In the genomic region with DNA sequence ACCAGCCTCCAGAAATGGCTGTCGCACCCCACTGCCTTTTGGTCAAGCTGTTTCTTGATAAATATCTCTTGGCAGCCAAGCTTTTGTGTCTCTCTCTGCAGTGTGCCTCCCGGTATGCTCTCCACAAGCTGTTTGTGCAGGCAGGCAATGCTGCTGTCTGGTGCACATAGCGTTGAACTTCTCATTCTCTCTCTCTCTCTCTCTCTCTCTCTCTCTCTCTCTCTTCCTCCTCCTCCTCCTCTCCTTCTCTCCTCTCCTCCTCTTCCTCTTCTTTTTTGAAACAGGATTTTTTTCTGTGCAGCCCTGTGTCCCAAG, we compare ENCODE assay signal across 10 mouse cellular contexts.
DNase-seq lines count a peak whose midpoint lies in the region; ATAC-seq and TF ChIP-seq lines count a peak whose summit lies in the region.
"Had no signal": no experiment of that assay in that cellular context is flagged by ENCODE, and none has a peak within 500 bp of the region (broad histone marks: within the 10 kb centered on the region; RNA-seq: fewer than 3 reads in every experiment).

No protein-coding gene starts in this region.

- no peaks in the 10 kb centered on the region for H3K4me1 ChIP-seq in heart, embryonic 10.5 days
- no peaks in the 10 kb centered on the region for H3K4me1 ChIP-seq in lung, embryonic 15.5 days
- no peaks in the 10 kb centered on the region for H3K4me1 ChIP-seq in lung, postnatal 0 days (ENCODE audit: insufficient read depth, low read depth, low read length)
- 0 out of 2 replicates have a peak, but pooled peaks cover 5% of the 10 kb centered on the region for H3K4me1 ChIP-seq in hindbrain, embryonic 14.5 days (replicated peaks; ENCODE audit: control insufficient read depth, insufficient read depth, low read length)
- H3K4me1 ChIP-seq in neural tube, embryonic 12.5 days: no peaks in the 10 kb centered on the region

- H3K9me3 ChIP-seq in heart, embryonic 10.5 days: peaks cover 2% of the 10 kb centered on the region; the same call in 1 of the 2 replicates
- no peaks in the 10 kb centered on the region for H3K9me3 ChIP-seq in lung, embryonic 15.5 days
- no peaks in the 10 kb centered on the region for H3K9me3 ChIP-seq in lung, postnatal 0 days (ENCODE audit: low read length)
- no peaks in the 10 kb centered on the region for H3K9me3 ChIP-seq in hindbrain, embryonic 14.5 days (ENCODE audit: control insufficient read depth, low read length)
- H3K9me3 ChIP-seq in neural tube, embryonic 12.5 days: no peaks in the 10 kb centered on the region

- no peaks in the 10 kb centered on the region for H3K36me3 ChIP-seq in heart, embryonic 10.5 days
- H3K36me3 ChIP-seq in lung, embryonic 15.5 days: no peaks in the 10 kb centered on the region
- no peaks in the 10 kb centered on the region for H3K36me3 ChIP-seq in lung, postnatal 0 days (ENCODE audit: insufficient read depth, low read length)
- H3K36me3 ChIP-seq in hindbrain, embryonic 14.5 days (replicated peaks; ENCODE audit: control insufficient read depth, insufficient read depth): no peaks in the 10 kb centered on the region
- H3K36me3 ChIP-seq in neural tube, embryonic 12.5 days: no peaks in the 10 kb centered on the region

- H3K4me3 ChIP-seq in heart, embryonic 10.5 days: peak overlapping the region; percentile 49
- no peak overlapping the region for H3K4me3 ChIP-seq in lung, embryonic 15.5 days
- no peak overlapping the region for H3K4me3 ChIP-seq in lung, postnatal 0 days (ENCODE audit: low read depth, low read length)
- no peak overlapping the region for H3K4me3 ChIP-seq in hindbrain, embryonic 14.5 days (replicated peaks; ENCODE audit: low read length)
- no peak overlapping the region for H3K4me3 ChIP-seq in neural tube, embryonic 12.5 days

- peaks cover 33% of the 10 kb centered on the region for H3K27me3 ChIP-seq in heart, embryonic 10.5 days (ENCODE audit: insufficient read depth, poor library complexity, severe bottlenecking)
- peaks cover 5% of the 10 kb centered on the region; the same call in 1 of the 2 replicates for H3K27me3 ChIP-seq in lung, embryonic 15.5 days
- H3K27me3 ChIP-seq in lung, postnatal 0 days (replicated peaks; ENCODE audit: insufficient read depth, low read length): no peaks in the 10 kb centered on the region
- no peaks in the 10 kb centered on the region for H3K27me3 ChIP-seq in hindbrain, embryonic 14.5 days (ENCODE audit: control insufficient read depth, insufficient read depth, low read length)
- no peaks in the 10 kb centered on the region for H3K27me3 ChIP-seq in neural tube, embryonic 12.5 days (replicated peaks)

- no peak overlapping the region for H3K27ac ChIP-seq in heart, embryonic 10.5 days
- no peak overlapping the region for H3K27ac ChIP-seq in lung, embryonic 15.5 days
- H3K27ac ChIP-seq in lung, postnatal 0 days (ENCODE audit: low read length): no peak overlapping the region
- H3K27ac ChIP-seq in hindbrain, embryonic 14.5 days: peak overlapping the region; percentile 47; the same call in 1 of the 2 replicates
- no peak overlapping the region for H3K27ac ChIP-seq in neural tube, embryonic 12.5 days

- no peak for TF ChIP-seq CTCF in lung, postnatal 0 days (IDR thresholded peaks at IDR 0.05)

- H3K9ac ChIP-seq in lung, embryonic 15.5 days: no peak overlapping the region
- H3K9ac ChIP-seq in lung, postnatal 0 days (replicated peaks; ENCODE audit: low read depth): no peak overlapping the region
- peak overlapping the region; percentile 40 for H3K9ac ChIP-seq in hindbrain, embryonic 14.5 days
- H3K9ac ChIP-seq in neural tube, embryonic 12.5 days: no peak overlapping the region

- no peak for ATAC-seq in lung, embryonic 15.5 days (ENCODE audit: borderline replicate concordance, extremely low read depth, low FRiP score, low TSS enrichment)
- ATAC-seq in lung, postnatal 0 days: no peak
- peak; percentile 4; the same call in 1 of the 2 replicates for ATAC-seq in hindbrain, embryonic 14.5 days (ENCODE audit: low FRiP score)
- ATAC-seq in neural tube, embryonic 12.5 days (ENCODE audit: low FRiP score, low read depth): no peak
- ATAC-seq: CD4-positive, CD25-positive, alpha-beta regulatory T cell, adult 4 months had no signal

- peak overlapping the region; percentile 38 for H3K4me2 ChIP-seq in lung, embryonic 15.5 days
- no peak overlapping the region for H3K4me2 ChIP-seq in lung, postnatal 0 days (replicated peaks; ENCODE audit: low read depth, low read length)
- H3K4me2 ChIP-seq in hindbrain, embryonic 14.5 days (replicated peaks): peak overlapping the region; percentile 42
- H3K4me2 ChIP-seq in neural tube, embryonic 12.5 days (replicated peaks): peak overlapping the region; percentile 41

- WGBS in heart, embryonic 10.5 days: 11% methylated on average over 3 of the region's 3 CpGs
- 26% methylated on average over 3 of the region's 3 CpGs for WGBS in lung, embryonic 15.5 days
- 18% methylated on average over 3 of the region's 3 CpGs for WGBS in lung, postnatal 0 days
- 21% methylated on average over 3 of the region's 3 CpGs for WGBS in hindbrain, embryonic 14.5 days
- 3% methylated on average over 3 of the region's 3 CpGs for WGBS in neural tube, embryonic 12.5 days

- no peak for DNase-seq in heart, embryonic 10.5 days (ENCODE audit: low spot score)
- no peak for DNase-seq in heart, adult 8-10 months (ENCODE audit: low spot score)
- DNase-seq in lung, postnatal 0 days (ENCODE audit: low spot score): no peak
- peak; percentile 25 for DNase-seq in hindbrain, embryonic 14.5 days (ENCODE audit: low spot score)
- no peak for DNase-seq in spleen, postnatal 14 days (ENCODE audit: low spot score in 2 of 2)
- no peak for DNase-seq in embryo, embryonic 10 days (ENCODE audit: low spot score)
- DNase-seq: kidney, postnatal 10 days had no signal

- TF ChIP-seq EP300 in lung, postnatal 0 days (IDR thresholded peaks at IDR 0.05): no peak
